Mouse (Mus musculus): ENCODE data around the gene Npepps.

DNA sequence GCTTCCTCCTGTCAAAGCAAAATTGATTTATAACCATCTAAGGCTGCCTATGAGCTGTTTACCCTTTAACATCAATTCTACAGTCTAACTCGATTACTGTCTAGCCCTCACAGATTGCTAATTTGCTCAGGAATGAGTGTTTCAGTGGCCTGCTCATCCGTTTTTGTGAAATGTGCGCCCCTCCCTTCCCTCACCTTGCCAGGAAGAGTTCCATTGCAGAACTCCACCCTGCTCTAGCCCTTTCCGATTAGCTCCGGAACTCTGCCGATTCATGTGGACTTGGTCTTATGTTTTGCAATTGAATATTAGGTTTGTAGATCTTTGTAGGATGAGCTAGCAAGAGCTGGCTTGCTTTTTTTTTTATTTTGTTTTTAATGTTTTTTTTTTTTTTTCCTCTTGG is 1.7 kb upstream of the Npepps start:
- TF ChIP-seq CTCF (IDR thresholded peaks at IDR 0.05; ENCODE audit: insufficient read depth, low read length) = no peak
- TF ChIP-seq POLR2A (IDR thresholded peaks at IDR 0.05; ENCODE audit: borderline replicate concordance, extremely low read depth, low read depth, low read length) = no peak
